Mouse (Mus musculus) layer of hippocampus, adult 2 months (tissue): ENCODE data around the gene Actl6b. TPM values are rescaled to one million over a fixed set of nuclear protein-coding genes. Genes with fewer than 3 reads are reported as not detected.
"Not testable (repeated sequence)": the region's sequence is repeated elsewhere in the genome, so short reads cannot be mapped to it uniquely, and the experiment has no call there.

Experiments used
- DNase-seq, 2 experiments: peaks; one replicate each; pipeline ENCODE4 v3.0.0; 2022; ENCODE audit warnings: low spot score in 2 of 2
- H3K27ac ChIP-seq: fragments of 200-600 bp; 2 replicates; pipeline ENCODE4 v1.8.1; 2022
- H3K4me3 ChIP-seq: fragments of 200-600 bp; 2 replicates; pipeline ENCODE4 v1.8.1; 2022; ENCODE audit warnings: mild to moderate bottlenecking
- CTCF ChIP-seq: fragments of 200-600 bp; conservative IDR thresholded peaks from 2 replicates; pipeline ENCODE4 v1.8.1; 2022; ENCODE audit warnings: antibody characterized with exemption, mild to moderate bottlenecking, moderate library complexity
- microRNA-seq, 2 experiments: library from miRNA; unstranded; fragments of <30 nt; microRNA quantifications; one replicate each; pipeline ENCODE4 v1.2.0; 2021
- total RNA-seq, 2 experiments: library from RNA; stranded (reverse); gene quantifications; 2 replicates each; pipeline ENCODE4 v1.2.3; 2021

The Actl6b gene
- total RNA-seq, 2 experiments from 2014 or later = 138 to 142 TPM

DNA sequence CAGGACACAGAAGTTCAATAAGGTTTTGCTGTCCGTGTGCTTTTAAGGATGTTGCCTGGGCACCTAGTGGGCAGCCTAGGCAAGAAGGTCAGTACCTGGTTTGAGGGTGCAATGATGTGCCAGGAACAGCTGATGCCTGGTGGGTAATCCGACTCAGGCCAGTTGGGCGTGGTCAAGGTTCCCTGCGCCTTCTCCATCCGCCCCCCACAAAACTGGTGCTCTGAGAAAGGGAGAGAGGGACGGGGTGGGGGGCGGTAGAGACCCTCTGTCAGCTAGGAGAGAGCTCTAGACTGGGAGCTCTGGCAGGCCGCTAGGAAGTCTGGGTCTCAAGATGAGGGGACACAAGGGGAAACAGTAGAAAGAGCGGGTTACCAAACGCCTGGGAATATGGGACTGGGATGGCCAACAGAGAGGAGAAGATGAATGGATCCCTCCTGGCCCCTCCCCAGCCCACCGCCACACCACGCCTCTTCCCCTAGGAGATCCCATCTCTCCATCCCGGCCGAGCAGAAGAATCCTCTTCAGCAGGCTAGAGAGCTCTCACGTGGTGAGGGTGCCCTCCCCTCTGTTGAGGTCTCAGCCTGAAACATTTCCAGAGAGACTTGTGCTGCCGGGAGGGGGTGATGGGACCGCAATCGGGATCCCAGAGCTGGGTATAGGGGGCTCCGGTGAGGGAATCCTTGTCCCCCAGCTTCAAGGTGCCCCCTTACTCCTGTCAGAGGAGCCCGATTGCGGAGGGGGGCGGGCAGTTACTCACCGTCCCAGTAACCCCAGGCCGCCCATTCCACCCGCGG, 54.7 kb downstream of the Actl6b start:
- TF ChIP-seq CTCF = no peak
- Histone ChIP-seq H3K4me3 (no peak overlapping the region), H3K27ac (no peak overlapping the region)
- no peak for DNase-seq

GRCm38 (mm10) chr5:137608654-137609190, 55.4 kb downstream of the Actl6b start:
- TF ChIP-seq CTCF = no peak

GRCm38 (mm10) chr5:137609292-137609691, 56.0 kb downstream of the Actl6b start:
- no peak for DNase-seq
- Histone ChIP-seq H3K4me3 (no peak overlapping the region), H3K27ac (no peak overlapping the region)
- no peak for TF ChIP-seq CTCF

More at GRCm38 (mm10) chr5:137608654-137609190, 55.4 kb downstream of the Actl6b start:
- Histone ChIP-seq H3K4me3 (no peak overlapping the region), H3K27ac (no peak overlapping the region)
- DNase-seq = no peak

DNA sequence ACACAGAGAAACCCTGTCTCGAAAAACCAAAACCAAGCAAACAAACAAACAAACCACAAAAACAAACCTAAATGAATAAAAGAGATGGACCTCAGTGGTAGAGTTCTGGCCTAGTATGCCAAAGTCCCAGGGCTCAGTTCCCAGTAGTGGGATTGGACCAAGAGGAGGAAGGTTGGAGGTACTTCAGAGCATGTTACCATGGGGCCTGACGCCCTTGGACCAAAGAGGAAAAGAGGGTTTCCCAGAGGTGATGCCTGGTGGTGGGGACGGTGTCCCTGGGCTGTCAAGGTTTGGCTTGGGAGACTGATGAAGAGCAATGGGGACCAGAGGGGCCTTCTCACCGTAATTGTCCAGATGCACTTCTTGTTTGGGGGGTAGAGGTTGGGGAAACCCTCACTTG, 56.7 kb downstream of the Actl6b start:
- no peak for TF ChIP-seq CTCF
- no peak for DNase-seq
- Histone ChIP-seq H3K27ac (no peak overlapping the region), H3K4me3 (no peak overlapping the region)

- no peak for TF ChIP-seq CTCF
- no peak overlapping the region for H3K4me3 ChIP-seq
- DNase-seq = no peak
- H3K27ac ChIP-seq = peak overlapping the region; percentile 28; the same call in 1 of the 2 replicates
These were observed 57.4 kb downstream of the Actl6b start for GRCm38 (mm10) chr5:137610548-137611244.

GRCm38 (mm10) chr5:137611245-137611602, 57.9 kb downstream of the Actl6b start:
- no peak for TF ChIP-seq CTCF
- Histone ChIP-seq H3K4me3 (no peak overlapping the region), H3K27ac (peak overlapping the region; percentile 28; the same call in 1 of the 2 replicates)
- DNase-seq = no peak

GRCm38 (mm10) chr5:137613076-137613475, 59.8 kb downstream of the Actl6b start:
- H3K4me3 ChIP-seq = no peak overlapping the region

GRCm38 (mm10) chr5:137613550-137613949, 60.2 kb downstream of the Actl6b start, which contains the start of gene Pcolce:
Gene Pcolce (minus strand): TSS chr5:137613784.
- no peak for DNase-seq
- H3K4me3 ChIP-seq = no peak within 1 kb of the TSS
- no peak within 1 kb of the TSS for H3K27ac ChIP-seq
- TF ChIP-seq CTCF = no peak

More at GRCm38 (mm10) chr5:137613076-137613475, 59.8 kb downstream of the Actl6b start:
- no peak for DNase-seq
- no peak overlapping the region for H3K27ac ChIP-seq
- TF ChIP-seq CTCF = no peak

GRCm38 (mm10) chr5:137614921-137615320, 61.6 kb downstream of the Actl6b start:
- peak; percentile 58 for TF ChIP-seq CTCF
- not testable (repeated sequence) for H3K4me3 ChIP-seq, DNase-seq, H3K27ac ChIP-seq

GRCm38 (mm10) chr5:137615347-137615746, 62.0 kb downstream of the Actl6b start:
- no peak for TF ChIP-seq CTCF
- no peak overlapping the region for H3K4me3 ChIP-seq
- no peak overlapping the region for H3K27ac ChIP-seq
- no peak for DNase-seq

Small RNA genes lying within 50 kb of the gene (microRNA-seq; reads per million reads assigned to microRNA genes)
- gene Mir6418 = 0.92 to 0.96 reads per million in 2 experiments

Other genes with a start within 250 kb of the Actl6b start
- 100 to 1,000 TPM; 223 to 232 TPM for gene Srrt, start 245.8 kb upstream of the Actl6b start, total RNA-seq
- 1 to 10 TPM; 4.8 to 7.3 TPM for gene Trip6, start 239.1 kb upstream of the Actl6b start, total RNA-seq
- gene Slc12a9, start 219.9 kb upstream of the Actl6b start, total RNA-seq = 10 to 100 TPM; 27.9 to 28.4 TPM
- gene Ephb4, start 203.4 kb upstream of the Actl6b start, total RNA-seq = 1 to 10 TPM; 5.6 to 5.7 TPM
- gene Zan, start 76.5 kb upstream of the Actl6b start, total RNA-seq = under 1 TPM; 0.36 to 0.49 TPM
- gene Pop7, start 51.0 kb upstream of the Actl6b start, total RNA-seq = 10 to 100 TPM; 33.8 to 35.1 TPM
- gene Gigyf1, start 35.0 kb upstream of the Actl6b start, total RNA-seq = 10 to 100 TPM; 61.9 to 63.5 TPM
- gene Epo, start 20.3 kb upstream of the Actl6b start, total RNA-seq = not detected
- gene Gnb2, start 20.0 kb upstream of the Actl6b start, total RNA-seq = 100 to 1,000 TPM; 600 to 607 TPM
- 10 to 100 TPM; 16.7 to 20.2 TPM for gene Tfr2, start 16.3 kb downstream of the Actl6b start, total RNA-seq
- 10 to 100 TPM; 26.2 to 29.3 TPM for gene Mospd3, start 47.5 kb downstream of the Actl6b start, total RNA-seq
- 1 to 10 TPM; 6.1 to 8.4 TPM for gene Pcolce, start 60.3 kb downstream of the Actl6b start, total RNA-seq
- gene Fbxo24, start 75.5 kb downstream of the Actl6b start, total RNA-seq = under 1 TPM in 1 of 2 experiments, not detected in 1; 0.56 TPM
- gene Lrch4, start 75.6 kb downstream of the Actl6b start, total RNA-seq = 10 to 100 TPM; 25.4 to 28.1 TPM
- gene Gm20605, start 75.7 kb downstream of the Actl6b start, total RNA-seq = 10 to 100 TPM; 15.5 to 19.7 TPM
- 10 to 100 TPM in 1 of 2 experiments, 1 to 10 TPM in 1; 8.4 to 16.4 TPM for gene Sap25, start 87.8 kb downstream of the Actl6b start, total RNA-seq
- under 1 TPM in 1 of 2 experiments, not detected in 1; 0.15 TPM for gene Irs3, start 92.2 kb downstream of the Actl6b start, total RNA-seq
- 10 to 100 TPM; 64.1 to 67.3 TPM for gene Agfg2, start 131.2 kb downstream of the Actl6b start, total RNA-seq
- 10 to 100 TPM; 70.4 to 72.5 TPM for gene Nyap1, start 188.1 kb downstream of the Actl6b start, total RNA-seq
- gene Tsc22d4, start 192.2 kb downstream of the Actl6b start, total RNA-seq = 100 to 1,000 TPM; 160 to 174 TPM
- 10 to 100 TPM; 19.8 to 25.4 TPM for gene Ppp1r35, start 225.3 kb downstream of the Actl6b start, total RNA-seq
- gene Mepce, start 234.1 kb downstream of the Actl6b start, total RNA-seq = 10 to 100 TPM; 43.6 to 49.2 TPM
- gene Zcwpw1, start 234.3 kb downstream of the Actl6b start, total RNA-seq = 1 to 10 TPM; 5.7 to 8.1 TPM